Mouse (Mus musculus): ENCODE data around the gene Map2k7.

DNA sequence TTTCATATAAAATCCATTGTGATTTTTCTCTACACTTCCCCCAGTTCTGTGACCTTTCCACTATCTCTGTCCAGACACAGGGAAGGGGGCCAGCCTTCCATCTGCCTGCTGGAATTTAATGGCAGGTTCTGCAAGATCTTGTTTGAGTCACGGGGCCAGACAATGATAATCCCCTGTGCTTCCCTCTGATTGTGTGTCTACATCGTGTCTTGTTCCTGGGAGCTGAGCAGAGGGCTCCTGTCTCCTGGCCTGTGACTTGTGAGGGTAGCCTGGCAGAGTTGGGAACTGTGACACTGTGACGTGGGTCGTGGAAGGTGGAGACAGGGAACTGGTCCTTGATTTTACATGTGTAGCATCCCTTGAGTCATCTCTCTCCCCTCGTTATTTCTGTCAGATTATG is 8.8 kb upstream of the Map2k7 start:
- TF ChIP-seq POLR2A (IDR thresholded peaks at IDR 0.05; ENCODE audit: insufficient read length, low read depth): no peak
- TF ChIP-seq MAX (IDR thresholded peaks at IDR 0.05; ENCODE audit: low read depth): no peak
- TF ChIP-seq REST (IDR thresholded peaks at IDR 0.05; ENCODE audit: insufficient read depth, insufficient read length): no peak
- TF ChIP-seq E2F4 (IDR thresholded peaks at IDR 0.05; ENCODE audit: insufficient read depth): no peak
- no peak for TF ChIP-seq USF1 (IDR thresholded peaks at IDR 0.05; ENCODE audit: low read depth)
- no peak for TF ChIP-seq MYOD1 (IDR thresholded peaks at IDR 0.05; ENCODE audit: control insufficient read depth in 1 of 3, insufficient read length in 2 of 3, low read depth in 2 of 3)
- no peak for TF ChIP-seq TCF12 (IDR thresholded peaks at IDR 0.05; ENCODE audit: insufficient read depth, poor library complexity, severe bottlenecking)
- TF ChIP-seq CEBPB (IDR thresholded peaks at IDR 0.05; ENCODE audit: insufficient read depth, poor library complexity, severe bottlenecking): no peak
- TF ChIP-seq MYOG (IDR thresholded peaks at IDR 0.05; ENCODE audit: control insufficient read depth in 1 of 3, insufficient read depth in 1 of 3, insufficient read length in 2 of 3, low read depth in 2 of 3): no peak
- no peak for TF ChIP-seq TCF3 (IDR thresholded peaks at IDR 0.05; ENCODE audit: insufficient read length, low read depth)
- no peak for TF ChIP-seq POLR2AphosphoS2 (IDR thresholded peaks at IDR 0.05; ENCODE audit: insufficient read length, low read depth)
